Mouse (Mus musculus): Measurements from ENCODE around the gene Glce.
A peak's percentile ranks its signal among the peaks of the same experiment; 100 is the strongest.

The Glce gene

GRCm38 (mm10) chr9:62025056-62025455 is 97.4 kb downstream of the Glce start:
- no peak for DNase-seq

DNA sequence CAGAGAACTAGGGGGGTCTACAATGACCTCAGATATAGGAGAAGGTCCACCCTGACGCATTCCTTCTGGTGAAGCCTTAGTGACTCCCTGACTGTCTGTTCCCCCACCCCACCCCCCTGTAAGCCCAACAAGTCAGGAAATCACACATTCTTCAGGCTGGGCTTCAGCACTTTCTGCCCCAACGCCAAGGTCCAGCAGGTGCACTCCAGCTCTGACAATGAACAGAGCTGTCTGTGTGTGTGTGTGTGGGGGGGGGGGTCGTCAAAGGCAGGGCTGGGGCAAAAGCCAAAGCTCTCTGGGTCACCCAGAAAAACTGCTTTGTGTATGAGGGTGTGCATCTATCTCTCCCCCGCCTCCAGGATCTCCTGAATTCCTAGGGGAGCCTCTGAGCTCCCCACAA is 98.6 kb downstream of the Glce start:
- DNase-seq: no peak

- DNase-seq: no peak
Observed at GRCm38 (mm10) chr9:62022961-62023680, 99.3 kb downstream of the Glce start.

DNA sequence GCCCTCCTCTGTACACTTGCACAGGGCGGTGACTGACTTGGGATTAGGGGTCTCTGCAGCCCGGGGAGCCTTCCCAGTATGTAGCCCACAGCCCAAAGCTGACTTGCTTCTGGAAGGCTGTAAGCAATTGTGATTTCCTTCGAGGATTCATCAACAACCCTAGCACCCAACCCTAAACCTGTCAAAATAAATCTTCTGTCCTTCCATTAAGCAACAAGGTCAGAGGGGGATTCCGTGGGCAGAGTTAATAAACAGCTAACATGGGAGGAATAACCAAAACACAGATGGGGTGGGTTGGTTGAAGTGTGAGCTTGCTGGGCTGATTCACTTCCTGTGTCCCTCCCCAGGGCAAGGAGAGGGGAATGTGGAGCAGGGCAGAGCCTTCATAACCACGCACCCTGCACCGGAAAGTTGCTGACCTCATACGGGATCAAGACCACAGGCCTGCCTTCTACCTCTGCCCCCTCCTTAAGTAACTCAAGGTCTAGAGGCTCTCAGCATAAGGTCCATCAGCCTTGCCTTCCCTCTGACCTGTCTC is 100.8 kb downstream of the Glce start:
- DNase-seq: no peak

GRCm38 (mm10) chr9:62020259-62020658 is 102.2 kb downstream of the Glce start:
- DNase-seq: no peak

DNA sequence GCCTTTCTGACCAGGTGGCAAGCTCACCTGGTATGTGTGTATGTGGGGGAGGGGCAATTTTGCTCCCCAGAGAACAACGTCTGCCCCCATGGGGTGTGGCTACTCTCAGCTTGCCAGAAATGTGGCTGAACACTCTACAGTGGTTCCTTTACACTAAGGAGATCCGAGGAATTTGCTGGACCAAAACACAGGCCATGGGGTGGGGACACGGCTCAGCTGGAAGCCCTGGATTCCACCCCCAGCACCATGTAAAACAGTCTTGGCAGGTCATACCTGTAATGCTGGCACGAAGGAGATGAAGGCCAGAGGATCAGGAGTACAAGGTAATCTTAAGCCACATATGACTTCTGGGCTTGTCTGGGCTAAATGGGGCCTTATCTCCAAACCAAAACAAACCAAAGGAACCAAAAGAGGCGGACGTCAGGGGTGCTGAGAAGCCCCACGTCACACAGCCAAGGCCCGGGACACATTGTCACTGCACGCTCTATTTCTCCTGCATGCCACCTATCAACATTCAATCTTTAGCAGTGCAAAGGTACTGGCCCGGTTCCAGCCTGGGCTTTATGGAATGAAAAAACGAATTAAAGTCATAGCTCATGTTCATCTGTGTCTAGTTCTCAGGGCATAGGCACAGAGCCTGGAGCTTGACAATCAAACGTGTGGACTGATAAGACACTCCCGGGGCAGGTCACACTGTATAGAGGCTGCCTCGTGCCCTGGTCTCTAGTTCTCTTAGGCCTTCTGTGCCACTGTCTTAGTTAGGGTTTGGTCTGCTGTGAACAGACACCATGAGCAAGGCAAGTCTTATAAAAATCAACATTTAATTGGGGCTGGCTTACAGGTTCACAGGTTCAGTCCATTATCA is 104.0 kb downstream of the Glce start:
- DNase-seq: peak; percentile 20 to 22

DNA sequence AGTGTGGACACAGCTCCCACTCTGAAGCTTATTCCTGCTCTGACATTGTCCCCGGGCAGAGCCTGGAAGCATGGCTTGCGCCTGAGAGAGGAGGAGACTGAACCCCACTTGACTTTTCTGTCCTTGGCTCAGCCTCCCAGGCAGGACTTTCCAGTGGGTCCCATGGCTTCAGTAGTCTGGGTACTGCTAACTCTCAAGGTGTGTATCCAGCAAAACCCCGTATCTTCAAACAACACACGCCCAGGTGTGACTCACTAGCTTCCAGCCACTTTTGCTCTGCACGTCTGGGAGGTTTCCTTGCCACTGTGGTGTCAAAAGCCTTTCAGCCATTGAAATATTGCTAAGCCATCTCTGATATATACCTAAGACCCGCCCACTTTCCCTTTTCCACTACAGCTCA is 105.1 kb downstream of the Glce start:
- DNase-seq: no peak

- no peak for DNase-seq
Observed at GRCm38 (mm10) chr9:62015504-62015903, 107.0 kb downstream of the Glce start.

DNA sequence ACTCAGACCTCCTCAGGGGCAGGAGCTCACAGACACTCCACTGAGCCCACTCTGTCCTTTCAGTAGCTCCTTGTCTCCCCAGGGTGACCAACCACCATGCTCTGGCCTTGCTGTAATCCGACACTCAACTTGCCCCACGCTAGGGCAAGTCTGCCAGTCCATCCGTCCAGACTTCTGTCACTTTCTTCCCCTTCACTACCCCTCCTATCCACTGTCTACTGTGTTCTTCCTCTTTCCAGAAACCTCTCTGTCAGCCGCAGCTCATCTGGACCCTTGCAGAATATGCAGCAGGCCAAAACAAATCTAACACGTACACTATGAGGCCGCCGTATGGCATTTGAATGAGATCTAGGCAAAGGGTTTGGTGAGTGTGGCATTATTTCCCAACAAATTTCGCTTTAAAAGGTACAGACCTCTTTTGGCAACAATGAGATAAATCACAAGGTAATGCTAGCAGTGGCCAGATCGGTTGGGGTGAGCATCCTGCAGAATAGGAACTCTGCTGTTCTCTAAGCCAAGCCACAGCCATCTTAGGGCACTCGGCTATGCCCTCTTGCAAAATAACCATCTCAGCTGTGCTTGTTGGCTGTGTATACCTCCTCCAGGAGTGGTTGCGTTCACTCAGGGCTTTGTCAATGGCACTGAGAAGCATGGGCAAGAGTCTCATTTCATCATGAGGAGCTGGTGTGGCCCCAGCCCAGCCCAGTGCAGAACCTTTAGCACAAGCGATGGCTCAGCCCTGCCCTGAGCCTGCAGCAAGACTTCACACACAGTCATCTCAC is 108.9 kb downstream of the Glce start:
- no peak for DNase-seq

DNA sequence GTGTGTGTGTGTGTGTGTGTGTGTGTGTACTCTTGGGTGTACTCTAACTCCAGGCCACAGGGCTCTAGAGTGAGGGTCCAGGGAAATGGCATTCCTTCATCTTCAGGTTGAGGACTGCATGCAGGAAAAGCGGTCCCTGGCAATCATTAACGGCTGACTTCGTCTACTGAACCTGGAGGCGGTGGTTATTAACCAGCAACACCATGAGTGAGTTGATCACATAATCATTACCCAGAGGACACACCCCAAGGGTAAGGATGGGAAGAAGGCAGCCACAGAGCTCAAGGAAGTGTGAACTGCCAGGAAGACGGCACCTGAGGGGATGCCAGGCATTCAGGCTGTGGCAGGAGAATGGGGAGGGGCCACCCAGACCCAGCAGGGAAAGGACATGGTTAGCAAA is 114.1 kb downstream of the Glce start:
- DNase-seq: no peak

Data from cerebellum, postnatal 10 days (tissue).